Mouse (Mus musculus): ENCODE measurements around the gene Cbx7. TPM values are rescaled to one million over a fixed set of nuclear protein-coding genes. Genes with fewer than 3 reads are reported as not detected.
A peak's percentile ranks its signal among the peaks of the same experiment; 100 is the strongest.

Gene Cbx7
- total and polyA plus RNA-seq, 2 experiments from 2014 or later: 0.50 to 0.82 TPM

DNA sequence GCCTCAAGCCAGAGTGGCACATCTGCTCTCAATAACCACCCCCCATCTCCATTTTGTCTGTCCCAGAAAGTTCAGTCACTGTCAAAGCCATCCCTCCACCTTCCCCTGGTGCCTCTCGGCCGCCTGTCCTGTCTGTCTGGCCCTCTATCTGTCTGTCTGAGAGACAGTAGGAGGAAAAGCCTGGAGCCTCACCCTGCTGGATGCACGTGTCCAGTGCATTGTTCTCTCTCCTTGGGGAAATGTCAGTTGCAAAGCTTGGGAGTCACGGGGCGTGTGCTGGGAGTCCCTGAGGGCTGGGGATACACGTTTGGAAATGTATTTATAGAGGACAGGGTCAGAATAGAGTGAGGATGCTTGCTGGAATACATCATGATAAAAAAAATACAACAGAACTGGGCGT is 17.4 kb downstream of the Cbx7 start:
- WGBS: 54% methylated on average over 7 of the region's 7 CpGs
- no peak overlapping the region for H3K9ac ChIP-seq (replicated peaks; ENCODE audit: low read depth, low read length)
- no peak overlapping the region for H3K27ac ChIP-seq (ENCODE audit: low read depth)
- H3K36me3 ChIP-seq (replicated peaks; ENCODE audit: control insufficient read depth, insufficient read depth, low read length): no peaks in the 10 kb centered on the region
- H3K4me3 ChIP-seq (ENCODE audit: low read depth, low read length): no peak overlapping the region
- ATAC-seq (ENCODE audit: insufficient read depth, low read depth) (peak; percentile 21; the same call in 1 of the 2 replicates), DNase-seq (ENCODE audit: low spot score) (no peak)
- no peaks in the 10 kb centered on the region for H3K27me3 ChIP-seq (ENCODE audit: control insufficient read depth, insufficient read depth, low read length)
- no peak for TF ChIP-seq CTCF (IDR thresholded peaks at IDR 0.05; ENCODE audit: low read depth)
- 0 out of 2 replicates have a peak, but pooled peaks have one; percentile 51 for TF ChIP-seq EP300 (IDR thresholded peaks at IDR 0.05; ENCODE audit: low read depth)
- H3K4me1 ChIP-seq (ENCODE audit: control insufficient read depth, insufficient read depth): peaks cover 36% of the 10 kb centered on the region
- no peak overlapping the region for H3K4me2 ChIP-seq (ENCODE audit: low read depth, low read length)
- no peaks in the 10 kb centered on the region for H3K9me3 ChIP-seq (replicated peaks; ENCODE audit: control insufficient read depth, low read length)

DNA sequence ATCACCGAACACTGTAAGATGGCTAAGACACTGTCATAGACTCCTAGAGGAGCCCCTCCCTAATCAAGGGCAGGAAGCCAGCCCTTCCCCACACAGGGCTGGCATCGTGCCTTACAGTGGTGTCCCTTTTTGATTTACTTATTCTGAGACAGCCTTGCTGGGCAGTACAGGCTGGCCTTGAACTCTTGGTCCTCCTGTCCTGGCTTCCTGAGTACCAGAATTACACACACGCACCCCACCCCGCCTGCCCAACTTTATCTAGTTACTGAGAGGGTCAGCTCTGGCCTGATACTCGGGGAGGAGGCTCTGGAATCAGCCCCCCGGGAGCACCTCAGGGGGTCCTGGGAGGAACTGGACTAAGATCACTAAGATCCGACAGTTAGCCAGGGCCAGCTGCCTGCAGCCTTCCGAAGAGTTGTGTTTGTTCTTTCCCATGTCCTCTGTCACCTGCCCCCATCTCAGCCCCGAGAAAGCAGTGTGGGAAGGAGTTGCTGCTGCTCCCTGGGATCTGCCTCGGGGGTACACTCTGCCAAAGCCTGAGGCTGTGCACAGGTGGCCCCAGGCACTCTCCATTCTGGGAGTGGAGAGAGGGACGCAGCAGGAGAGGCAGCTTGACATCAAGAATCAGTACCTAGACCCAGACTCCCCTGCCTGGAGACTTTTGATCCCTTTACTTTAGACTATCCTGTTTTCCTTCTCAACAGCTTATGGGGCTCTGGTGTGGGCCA is 18.3 kb downstream of the Cbx7 start:
- WGBS: 32% methylated on average over 11 of the region's 11 CpGs
- ATAC-seq (ENCODE audit: insufficient read depth, low read depth): no peak; the same call in 1 of the 2 replicates
- no peak overlapping the region for H3K9ac ChIP-seq (replicated peaks; ENCODE audit: low read depth, low read length)
- no peaks in the 10 kb centered on the region for H3K9me3 ChIP-seq (replicated peaks; ENCODE audit: control insufficient read depth, low read length)
- H3K27me3 ChIP-seq (ENCODE audit: control insufficient read depth, insufficient read depth, low read length): no peaks in the 10 kb centered on the region
- no peak for DNase-seq (ENCODE audit: low spot score)
- H3K36me3 ChIP-seq (replicated peaks; ENCODE audit: control insufficient read depth, insufficient read depth, low read length): no peaks in the 10 kb centered on the region
- H3K4me2 ChIP-seq (ENCODE audit: low read depth, low read length): no peak overlapping the region
- peak overlapping the region; percentile 73 for H3K27ac ChIP-seq (ENCODE audit: low read depth)
- no peak overlapping the region for H3K4me3 ChIP-seq (ENCODE audit: low read depth, low read length)
- peaks cover 36% of the 10 kb centered on the region for H3K4me1 ChIP-seq (ENCODE audit: control insufficient read depth, insufficient read depth)
- TF ChIP-seq EP300 (IDR thresholded peaks at IDR 0.05; ENCODE audit: low read depth): no peak
- no peak for TF ChIP-seq CTCF (IDR thresholded peaks at IDR 0.05; ENCODE audit: low read depth)

DNA sequence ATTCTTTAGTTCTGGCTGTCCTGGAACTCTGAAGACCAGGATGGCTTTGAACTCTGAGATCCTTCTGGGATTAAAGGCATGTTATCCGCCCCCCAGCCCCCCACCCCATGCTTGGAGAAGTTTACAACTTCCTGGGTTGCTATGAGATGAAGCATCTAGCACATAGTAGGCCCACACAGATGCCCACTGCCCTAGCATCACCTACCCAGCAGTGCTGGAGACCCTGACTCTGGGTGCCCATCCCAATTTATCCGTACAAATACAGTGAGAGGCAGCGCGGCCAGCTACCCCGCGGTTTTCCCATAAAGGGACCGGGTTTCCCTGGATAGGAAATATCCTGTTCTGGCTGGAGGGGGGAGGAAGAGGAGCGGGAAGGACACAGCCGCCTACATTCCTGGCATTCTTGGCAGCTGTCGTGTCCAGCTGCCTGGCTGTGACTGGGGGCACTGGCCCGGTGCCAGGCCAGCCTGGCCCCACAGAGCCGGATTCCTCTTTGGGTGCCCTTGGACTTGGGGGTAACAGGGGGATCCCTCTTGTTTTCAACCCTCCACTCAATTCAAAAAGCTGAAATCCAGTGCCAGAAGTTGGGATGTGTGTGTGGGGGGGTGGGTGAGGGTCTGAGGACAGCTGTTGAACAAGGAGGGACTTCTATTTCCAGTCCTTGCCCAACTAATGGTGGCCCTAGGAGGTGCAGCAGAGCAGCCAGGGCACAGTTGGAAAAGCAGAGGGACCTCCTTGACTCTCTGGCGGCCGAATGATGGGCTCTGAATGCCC is 19.0 kb downstream of the Cbx7 start:
- DNase-seq (ENCODE audit: low spot score) (peak; percentile 83), ATAC-seq (ENCODE audit: insufficient read depth, low read depth) (peak; percentile 71)
- peak; percentile 85 for TF ChIP-seq EP300 (IDR thresholded peaks at IDR 0.05; ENCODE audit: low read depth)
- TF ChIP-seq CTCF (IDR thresholded peaks at IDR 0.05; ENCODE audit: low read depth): no peak
- peaks cover 36% of the 10 kb centered on the region for H3K4me1 ChIP-seq (ENCODE audit: control insufficient read depth, insufficient read depth)
- peak overlapping the region; percentile 17; the same call in 1 of the 2 replicates for H3K4me2 ChIP-seq (ENCODE audit: low read depth, low read length)
- H3K36me3 ChIP-seq (replicated peaks; ENCODE audit: control insufficient read depth, insufficient read depth, low read length): no peaks in the 10 kb centered on the region
- WGBS: 13% methylated on average over 14 of the region's 14 CpGs
- no peak overlapping the region for H3K9ac ChIP-seq (replicated peaks; ENCODE audit: low read depth, low read length)
- no peaks in the 10 kb centered on the region for H3K27me3 ChIP-seq (ENCODE audit: control insufficient read depth, insufficient read depth, low read length)
- H3K4me3 ChIP-seq (ENCODE audit: low read depth, low read length): no peak overlapping the region
- H3K27ac ChIP-seq (ENCODE audit: low read depth): peak overlapping the region; percentile 73
- no peaks in the 10 kb centered on the region for H3K9me3 ChIP-seq (replicated peaks; ENCODE audit: control insufficient read depth, low read length)

- H3K9me3 ChIP-seq (replicated peaks; ENCODE audit: control insufficient read depth, low read length): no peaks in the 10 kb centered on the region
- H3K4me2 ChIP-seq (ENCODE audit: low read depth, low read length): no peak overlapping the region
- H3K4me3 ChIP-seq (ENCODE audit: low read depth, low read length): no peak overlapping the region
- no peak for DNase-seq (ENCODE audit: low spot score)
- H3K36me3 ChIP-seq (replicated peaks; ENCODE audit: control insufficient read depth, insufficient read depth, low read length): no peaks in the 10 kb centered on the region
- no peak overlapping the region for H3K9ac ChIP-seq (replicated peaks; ENCODE audit: low read depth, low read length)
- 72% methylated on average over 6 of the region's 6 CpGs for WGBS
- no peaks in the 10 kb centered on the region for H3K27me3 ChIP-seq (ENCODE audit: control insufficient read depth, insufficient read depth, low read length)
- no peak for ATAC-seq (ENCODE audit: insufficient read depth, low read depth)
- peak overlapping the region; percentile 73 for H3K27ac ChIP-seq (ENCODE audit: low read depth)
- TF ChIP-seq EP300 (IDR thresholded peaks at IDR 0.05; ENCODE audit: low read depth) (no peak), CTCF (IDR thresholded peaks at IDR 0.05; ENCODE audit: low read depth) (no peak)
- peaks cover 36% of the 10 kb centered on the region for H3K4me1 ChIP-seq (ENCODE audit: control insufficient read depth, insufficient read depth)
Observed at GRCm38 (mm10) chr15:79951226-79951625, 19.7 kb downstream of the Cbx7 start.

DNA sequence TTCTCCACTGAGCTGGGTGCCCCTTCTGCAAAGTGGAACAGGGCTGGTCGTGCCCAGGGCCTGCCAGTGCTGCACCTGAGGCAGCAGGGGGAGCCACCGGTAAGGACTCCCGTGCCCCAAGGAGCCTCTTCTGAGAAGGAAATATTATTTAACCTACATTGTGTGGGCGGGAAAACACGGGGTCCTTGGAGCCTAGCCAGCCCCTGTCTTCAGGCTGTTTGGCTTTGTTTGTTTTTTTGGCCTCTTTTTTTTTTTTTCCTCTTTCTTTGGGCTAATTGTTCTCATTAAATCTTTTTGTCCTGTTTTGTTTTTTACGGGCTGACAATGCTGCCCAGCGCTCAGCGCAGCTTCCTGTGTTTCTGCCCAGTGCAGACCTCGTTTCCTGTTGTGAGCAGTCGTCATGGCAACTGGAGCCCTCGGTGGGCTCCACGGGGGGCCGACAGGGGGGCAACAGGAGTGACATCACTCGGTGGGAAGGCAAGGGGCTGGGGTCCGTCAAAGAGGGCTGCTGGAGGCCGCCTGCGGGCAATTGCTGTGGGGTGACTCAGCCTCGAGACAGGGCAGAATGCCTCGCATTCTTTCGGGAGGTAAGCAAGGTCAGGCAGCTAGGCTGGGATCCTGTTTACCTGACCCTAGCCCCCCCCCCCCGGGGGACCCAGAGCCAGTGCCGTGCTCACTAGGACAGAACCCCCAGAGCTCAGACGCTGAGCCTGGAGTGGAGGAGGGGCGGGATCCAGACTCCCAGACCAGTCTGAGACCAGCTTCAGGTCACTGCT is 20.5 kb downstream of the Cbx7 start:
- Histone ChIP-seq H3K36me3 (replicated peaks; ENCODE audit: control insufficient read depth, insufficient read depth, low read length) (no peaks in the 10 kb centered on the region), H3K27ac (ENCODE audit: low read depth) (peak overlapping the region; percentile 73), H3K9ac (replicated peaks; ENCODE audit: low read depth, low read length) (peak overlapping the region; percentile 45), H3K4me2 (ENCODE audit: low read depth, low read length) (peak overlapping the region; percentile 59), H3K4me3 (ENCODE audit: low read depth, low read length) (peak overlapping the region; percentile 24), H3K4me1 (ENCODE audit: control insufficient read depth, insufficient read depth) (peaks cover 36% of the 10 kb centered on the region), H3K27me3 (ENCODE audit: control insufficient read depth, insufficient read depth, low read length) (no peaks in the 10 kb centered on the region), H3K9me3 (replicated peaks; ENCODE audit: control insufficient read depth, low read length) (no peaks in the 10 kb centered on the region)
- TF ChIP-seq EP300 (IDR thresholded peaks at IDR 0.05; ENCODE audit: low read depth) (no peak; the same call in 1 of the 2 replicates), CTCF (IDR thresholded peaks at IDR 0.05; ENCODE audit: low read depth) (peak; percentile 60)
- peak; percentile 45 for DNase-seq (ENCODE audit: low spot score)
- 4% methylated on average over 24 of the region's 24 CpGs for WGBS
- ATAC-seq (ENCODE audit: insufficient read depth, low read depth): peak; percentile 25; the same call in 1 of the 2 replicates
